ENCODE assay signal across 8 mouse cellular contexts in genomic region chr6:113697222-113698205, GRCm38 (mm10). TPM values are rescaled to one million over a fixed set of nuclear protein-coding genes. Genes with fewer than 3 reads are reported as not detected.
DNase-seq lines count a peak whose midpoint lies in the region; ATAC-seq lines count a peak whose summit lies in the region.

No protein-coding gene starts in this region.

- peaks cover 13% of the 10 kb centered on the region for H3K4me1 ChIP-seq in forebrain, embryonic 11.5 days (replicated peaks; ENCODE audit: control insufficient read depth, insufficient read depth, low read length)
- peaks cover 17% of the 10 kb centered on the region for H3K4me1 ChIP-seq in hindbrain, embryonic 14.5 days (replicated peaks; ENCODE audit: control insufficient read depth, insufficient read depth, low read length)
- H3K4me1 ChIP-seq in liver, embryonic 13.5 days (replicated peaks), result peaks cover 79% of the 10 kb centered on the region
- H3K4me1 ChIP-seq in neural tube, embryonic 13.5 days (replicated peaks), result peaks cover 36% of the 10 kb centered on the region

- H3K9me3 ChIP-seq in forebrain, embryonic 11.5 days (ENCODE audit: control insufficient read depth, low read length), result no peaks in the 10 kb centered on the region
- H3K9me3 ChIP-seq in hindbrain, embryonic 14.5 days (ENCODE audit: control insufficient read depth, low read length), result no peaks in the 10 kb centered on the region
- no peaks in the 10 kb centered on the region for H3K9me3 ChIP-seq in liver, embryonic 13.5 days (replicated peaks)
- H3K9me3 ChIP-seq in neural tube, embryonic 13.5 days, result no peaks in the 10 kb centered on the region

- peak overlapping the region; percentile 84 for H3K4me3 ChIP-seq in forebrain, embryonic 11.5 days (ENCODE audit: low read depth, low read length)
- H3K4me3 ChIP-seq in hindbrain, embryonic 14.5 days (replicated peaks; ENCODE audit: low read length), result peak overlapping the region; percentile 95
- H3K4me3 ChIP-seq in liver, embryonic 13.5 days (replicated peaks), result peak overlapping the region; percentile 98
- H3K4me3 ChIP-seq in neural tube, embryonic 13.5 days, result peak overlapping the region; percentile 71

- WGBS in forebrain, embryonic 11.5 days, result under 1% methylated on average over 99 of the region's 113 CpGs
- WGBS in hindbrain, embryonic 14.5 days, result under 1% methylated on average over 93 of the region's 113 CpGs
- under 1% methylated on average over 104 of the region's 113 CpGs for WGBS in liver, embryonic 13.5 days (ENCODE audit: insufficient replicate concordance)
- WGBS in neural tube, embryonic 13.5 days, result under 1% methylated on average over 92 of the region's 113 CpGs

- peak overlapping the region; percentile 80 for H3K9ac ChIP-seq in forebrain, embryonic 11.5 days (ENCODE audit: low read length)
- peak overlapping the region; percentile 83 for H3K9ac ChIP-seq in hindbrain, embryonic 14.5 days
- H3K9ac ChIP-seq in liver, embryonic 13.5 days, result peak overlapping the region; percentile 99
- H3K9ac ChIP-seq in neural tube, embryonic 13.5 days, result peak overlapping the region; percentile 88

- ATAC-seq in forebrain, embryonic 11.5 days (replicated peaks; ENCODE audit: low FRiP score), result no peak
- ATAC-seq in hindbrain, embryonic 14.5 days (ENCODE audit: low FRiP score), result peak; percentile 72
- no peak for ATAC-seq in liver, embryonic 13.5 days (ENCODE audit: low read depth)
- ATAC-seq in neural tube, embryonic 13.5 days (ENCODE audit: low read depth), result peak; percentile 84
- no peak for ATAC-seq in megakaryocyte progenitor cell, adult 5-6 weeks (replicated peaks; ENCODE audit: poor library complexity)

- peak overlapping the region; percentile 98 for H3K4me2 ChIP-seq in forebrain, embryonic 11.5 days (ENCODE audit: low read depth, low read length, severe bottlenecking)
- peak overlapping the region; percentile 92 for H3K4me2 ChIP-seq in hindbrain, embryonic 14.5 days (replicated peaks)
- H3K4me2 ChIP-seq in liver, embryonic 13.5 days, result peak overlapping the region; percentile 98
- peak overlapping the region; percentile 98 for H3K4me2 ChIP-seq in neural tube, embryonic 13.5 days

- no peaks in the 10 kb centered on the region for H3K27me3 ChIP-seq in forebrain, embryonic 11.5 days (ENCODE audit: control insufficient read depth, insufficient read depth, low read length)
- no peaks in the 10 kb centered on the region for H3K27me3 ChIP-seq in hindbrain, embryonic 14.5 days (ENCODE audit: control insufficient read depth, insufficient read depth, low read length)
- H3K27me3 ChIP-seq in liver, embryonic 13.5 days, result no peaks in the 10 kb centered on the region
- H3K27me3 ChIP-seq in neural tube, embryonic 13.5 days, result no peaks in the 10 kb centered on the region

- no peaks in the 10 kb centered on the region for H3K36me3 ChIP-seq in forebrain, embryonic 11.5 days (ENCODE audit: control insufficient read depth, insufficient read depth, low read length)
- peaks cover 15% of the 10 kb centered on the region for H3K36me3 ChIP-seq in hindbrain, embryonic 14.5 days (replicated peaks; ENCODE audit: control insufficient read depth, insufficient read depth)
- H3K36me3 ChIP-seq in liver, embryonic 13.5 days, result peaks cover 66% of the 10 kb centered on the region
- H3K36me3 ChIP-seq in neural tube, embryonic 13.5 days, result peaks cover 30% of the 10 kb centered on the region

- DNase-seq in layer of hippocampus, postnatal 10 days (ENCODE audit: low spot score in 2 of 2), result peak; percentile 31 to 42
- DNase-seq in layer of hippocampus, postnatal 14 days (ENCODE audit: low spot score in 2 of 2), result no peak
- peak; percentile 70 for DNase-seq in adrenal gland, postnatal 14 days
- no peak for DNase-seq in forebrain, embryonic 11.5 days (ENCODE audit: low spot score)
- no peak for DNase-seq in hindbrain, embryonic 14.5 days (ENCODE audit: low spot score)
- DNase-seq in liver, embryonic 13.5 days, result no peak

- peak overlapping the region; percentile 71 for H3K27ac ChIP-seq in forebrain, embryonic 11.5 days (ENCODE audit: low read depth, low read length)
- peak overlapping the region; percentile 88 for H3K27ac ChIP-seq in hindbrain, embryonic 14.5 days
- H3K27ac ChIP-seq in liver, embryonic 13.5 days, result peak overlapping the region; percentile 98
- H3K27ac ChIP-seq in neural tube, embryonic 13.5 days (replicated peaks), result peak overlapping the region; percentile 91

RNA-seq across cellular contexts. Expression of gene Tatdn2, which starts 0.7 kb away (rescaled TPM):
- 10 to 100 TPM; 59.7 to 74.3 TPM for total RNA-seq in layer of hippocampus, postnatal 10 days (2021)
- total RNA-seq in layer of hippocampus, postnatal 14 days (2021), result 10 to 100 TPM; 66.2 to 72.0 TPM
- total RNA-seq in adrenal gland, postnatal 14 days (2021), result 45.6 and 59.6 TPM in 2 replicates
- polyA plus RNA-seq in forebrain, embryonic 11.5 days (2014; fragmentation: Nextera tagmentation; extraction: Ambion mirVana), result 0.88 and 1.5 TPM in 2 replicates
- 2.2 and 2.4 TPM in 2 replicates for polyA plus RNA-seq in hindbrain, embryonic 14.5 days (2014; fragmentation: Nextera tagmentation; extraction: Ambion mirVana)
- 0.94 and 1.0 TPM in 2 replicates for polyA plus RNA-seq in liver, embryonic 13.5 days (2015; fragmentation: Nextera tagmentation; extraction: Ambion mirVana)
- 0.61 and 1.1 TPM in 2 replicates for polyA plus RNA-seq in neural tube, embryonic 13.5 days (2015; fragmentation: Nextera tagmentation; extraction: Ambion mirVana)
- 21.3 and 24.4 TPM in 2 replicates for total RNA-seq in megakaryocyte progenitor cell, adult 5-6 weeks (2015)
- total RNA-seq in megakaryocyte progenitor cell, adult 5-6 weeks (2017), result 108 and 112 TPM in 2 replicates

RNA-seq across cellular contexts. Expression of gene Ghrl, which starts 22.2 kb away (rescaled TPM):
- total RNA-seq in layer of hippocampus, postnatal 10 days (2021), result under 1 TPM in 1 of 2 experiments, not detected in 1; 0.69 TPM
- under 1 TPM in 1 of 2 experiments, not detected in 1; 0.79 TPM for total RNA-seq in layer of hippocampus, postnatal 14 days (2021)
- not detected in 2 replicates for total RNA-seq in adrenal gland, postnatal 14 days (2021)
- polyA plus RNA-seq in forebrain, embryonic 11.5 days (2014; fragmentation: Nextera tagmentation; extraction: Ambion mirVana), result 0.32 and 1.2 TPM in 2 replicates
- 1.1 and 1.2 TPM in 2 replicates for polyA plus RNA-seq in hindbrain, embryonic 14.5 days (2014; fragmentation: Nextera tagmentation; extraction: Ambion mirVana)
- not detected in 2 replicates for polyA plus RNA-seq in liver, embryonic 13.5 days (2015; fragmentation: Nextera tagmentation; extraction: Ambion mirVana)
- 0.22 and 0.80 TPM in 2 replicates for polyA plus RNA-seq in neural tube, embryonic 13.5 days (2015; fragmentation: Nextera tagmentation; extraction: Ambion mirVana)
- total RNA-seq in megakaryocyte progenitor cell, adult 5-6 weeks (2015), result 0.32 TPM in 1 of 2 replicates, not detected in the other
- total RNA-seq in megakaryocyte progenitor cell, adult 5-6 weeks (2017), result 0.17 and 2.2 TPM in 2 replicates

RNA-seq across cellular contexts. Expression of gene Sec13, which starts 43.0 kb away (rescaled TPM):
- total RNA-seq in layer of hippocampus, postnatal 10 days (2021), result 10 to 100 TPM; 80.0 to 84.4 TPM
- 10 to 100 TPM; 80.2 to 83.7 TPM for total RNA-seq in layer of hippocampus, postnatal 14 days (2021)
- total RNA-seq in adrenal gland, postnatal 14 days (2021), result 101 and 106 TPM in 2 replicates
- polyA plus RNA-seq in forebrain, embryonic 11.5 days (2014; fragmentation: Nextera tagmentation; extraction: Ambion mirVana), result 248 and 282 TPM in 2 replicates
- polyA plus RNA-seq in hindbrain, embryonic 14.5 days (2014; fragmentation: Nextera tagmentation; extraction: Ambion mirVana), result 196 TPM in 2 replicates
- 147 and 150 TPM in 2 replicates for polyA plus RNA-seq in liver, embryonic 13.5 days (2015; fragmentation: Nextera tagmentation; extraction: Ambion mirVana)
- polyA plus RNA-seq in neural tube, embryonic 13.5 days (2015; fragmentation: Nextera tagmentation; extraction: Ambion mirVana), result 218 and 236 TPM in 2 replicates
- total RNA-seq in megakaryocyte progenitor cell, adult 5-6 weeks (2015), result 113 and 148 TPM in 2 replicates
- 157 and 159 TPM in 2 replicates for total RNA-seq in megakaryocyte progenitor cell, adult 5-6 weeks (2017)

RNA-seq across cellular contexts. Expression of gene Irak2, which starts 59.2 kb away (rescaled TPM):
- 10 to 100 TPM; 15.0 TPM for total RNA-seq in layer of hippocampus, postnatal 10 days (2021)
- 10 to 100 TPM; 19.9 to 20.0 TPM for total RNA-seq in layer of hippocampus, postnatal 14 days (2021)
- 17.4 and 22.9 TPM in 2 replicates for total RNA-seq in adrenal gland, postnatal 14 days (2021)
- 1.6 and 2.1 TPM in 2 replicates for polyA plus RNA-seq in forebrain, embryonic 11.5 days (2014; fragmentation: Nextera tagmentation; extraction: Ambion mirVana)
- polyA plus RNA-seq in hindbrain, embryonic 14.5 days (2014; fragmentation: Nextera tagmentation; extraction: Ambion mirVana), result 0.95 and 1.4 TPM in 2 replicates
- polyA plus RNA-seq in liver, embryonic 13.5 days (2015; fragmentation: Nextera tagmentation; extraction: Ambion mirVana), result 12.1 and 14.9 TPM in 2 replicates
- polyA plus RNA-seq in neural tube, embryonic 13.5 days (2015; fragmentation: Nextera tagmentation; extraction: Ambion mirVana), result 2.5 and 2.7 TPM in 2 replicates
- total RNA-seq in megakaryocyte progenitor cell, adult 5-6 weeks (2015), result 4.9 and 10.8 TPM in 2 replicates
- 20.9 and 30.4 TPM in 2 replicates for total RNA-seq in megakaryocyte progenitor cell, adult 5-6 weeks (2017)

Comparison
In these comparisons a context has a peak if more than half of its experiments do, and no peak if none do; other contexts are left out.
1. DNase-seq: peak in layer of hippocampus, postnatal 10 days (2 of 2) and adrenal gland, postnatal 14 days (single experiment); none in layer of hippocampus, postnatal 14 days (0 of 2), forebrain, embryonic 11.5 days (single experiment), hindbrain, embryonic 14.5 days (single experiment) and liver, embryonic 13.5 days (single experiment).
2. ATAC-seq: peak in hindbrain, embryonic 14.5 days (single experiment) and neural tube, embryonic 13.5 days (single experiment); none in forebrain, embryonic 11.5 days (single experiment), liver, embryonic 13.5 days (single experiment) and megakaryocyte progenitor cell, adult 5-6 weeks (single experiment).
3. Peak in every context shown above with its lines, with median percentiles within 50 percentile points of each other: H3K27ac ChIP-seq, H3K4me2 ChIP-seq, H3K4me3 ChIP-seq and H3K9ac ChIP-seq.